ENCODE assay signal across 22 mouse cellular contexts in genomic region chr13:37941138-37941645, GRCm38 (mm10). TPM values are rescaled to one million over a fixed set of nuclear protein-coding genes. Genes with fewer than 3 reads are reported as not detected.
A peak's percentile ranks its signal among the peaks of the same experiment; 100 is the strongest.
DNase-seq lines count a peak whose midpoint lies in the region; ATAC-seq and TF ChIP-seq lines count a peak whose summit lies in the region.
"Had no signal": no experiment of that assay in that cellular context is flagged by ENCODE, and none has a peak within 500 bp of the region (broad histone marks: within the 10 kb centered on the region; RNA-seq: fewer than 3 reads in every experiment).

No protein-coding gene starts in this region.

- 86% methylated on average over 5 of the region's 5 CpGs for WGBS in heart, embryonic 12.5 days
- WGBS in limb, embryonic 15.5 days = 76% methylated on average over 5 of the region's 5 CpGs
- WGBS in limb, embryonic 10.5 days = 83% methylated on average over 5 of the region's 5 CpGs
- WGBS in liver, postnatal 0 days (ENCODE audit: insufficient replicate concordance) = 76% methylated on average over 5 of the region's 5 CpGs

- no peaks in the 10 kb centered on the region for H3K9me3 ChIP-seq in heart, embryonic 12.5 days (replicated peaks)
- H3K9me3 ChIP-seq in limb, embryonic 15.5 days = no peaks in the 10 kb centered on the region
- H3K9me3 ChIP-seq in limb, embryonic 10.5 days (replicated peaks) = no peaks in the 10 kb centered on the region
- H3K9me3 ChIP-seq in liver, postnatal 0 days (ENCODE audit: low read length) = no peaks in the 10 kb centered on the region
- H3K9me3 ChIP-seq: forebrain, embryonic 15.5 days; heart, embryonic 15.5 days; megakaryocyte, embryonic 14.5 days; midbrain, embryonic 13.5 days had no signal

- 0 out of 2 replicates have a peak overlapping the region, but pooled peaks have one; percentile 30 for H3K9ac ChIP-seq in heart, embryonic 12.5 days
- H3K9ac ChIP-seq in limb, embryonic 15.5 days = no peak overlapping the region
- H3K9ac ChIP-seq in liver, postnatal 0 days (replicated peaks) = no peak overlapping the region
- H3K9ac ChIP-seq: forebrain, embryonic 15.5 days; heart, embryonic 15.5 days; hindbrain, embryonic 13.5 days; lung, embryonic 14.5 days; midbrain, embryonic 13.5 days had no signal

- H3K4me3 ChIP-seq in heart, embryonic 12.5 days = no peak overlapping the region
- no peak overlapping the region for H3K4me3 ChIP-seq in limb, embryonic 15.5 days
- H3K4me3 ChIP-seq in limb, embryonic 10.5 days = no peak overlapping the region
- no peak overlapping the region for H3K4me3 ChIP-seq in brown adipose tissue, adult 24 weeks (ENCODE audit: insufficient read depth, low read depth, low read length)
- no peak overlapping the region for H3K4me3 ChIP-seq in liver, postnatal 0 days (ENCODE audit: low read depth, low read length)
- H3K4me3 ChIP-seq: forebrain, embryonic 15.5 days; heart, embryonic 15.5 days; hindbrain, embryonic 13.5 days; layer of hippocampus, adult 2 months; megakaryocyte, embryonic 14.5 days; midbrain, embryonic 13.5 days had no signal

- no peak for TF ChIP-seq CTCF in liver, postnatal 0 days (IDR thresholded peaks at IDR 0.05; ENCODE audit: low read depth)

- DNase-seq in heart, adult 11 months = no peak
- no peak for DNase-seq in limb, embryonic 10.5 days (ENCODE audit: low spot score)
- DNase-seq in liver, postnatal 0 days = no peak
- no peak for DNase-seq in adrenal gland, adult 2 months
- DNase-seq: cerebellum, adult 8-10 months; cerebellum, postnatal 36 days; gastrocnemius, postnatal 10 days; heart, adult 18-20 months; heart, postnatal 36 days; lung, embryonic 14.5 days; right cerebral cortex, postnatal 25 days; spleen, adult 18-20 months had no signal

- H3K4me1 ChIP-seq in heart, embryonic 12.5 days (replicated peaks) = peaks cover 23% of the 10 kb centered on the region
- peaks cover 27% of the 10 kb centered on the region for H3K4me1 ChIP-seq in limb, embryonic 15.5 days
- no peaks in the 10 kb centered on the region for H3K4me1 ChIP-seq in limb, embryonic 10.5 days
- H3K4me1 ChIP-seq in brown adipose tissue, adult 24 weeks (ENCODE audit: control insufficient read depth, insufficient read depth, insufficient read length, low read length) = peaks cover 25% of the 10 kb centered on the region
- peaks cover 19% of the 10 kb centered on the region for H3K4me1 ChIP-seq in liver, postnatal 0 days (ENCODE audit: insufficient read depth)
- H3K4me1 ChIP-seq: forebrain, embryonic 15.5 days; hindbrain, embryonic 13.5 days; midbrain, embryonic 13.5 days had no signal

- H3K4me2 ChIP-seq in heart, embryonic 12.5 days = no peak overlapping the region
- H3K4me2 ChIP-seq in limb, embryonic 15.5 days = no peak overlapping the region
- H3K4me2 ChIP-seq in liver, postnatal 0 days (ENCODE audit: low read depth, low read length) = no peak overlapping the region
- H3K4me2 ChIP-seq: forebrain, embryonic 15.5 days; heart, embryonic 15.5 days; hindbrain, embryonic 13.5 days; lung, embryonic 14.5 days; midbrain, embryonic 13.5 days had no signal

- no peaks in the 10 kb centered on the region for H3K27me3 ChIP-seq in heart, embryonic 12.5 days (replicated peaks)
- no peaks in the 10 kb centered on the region for H3K27me3 ChIP-seq in limb, embryonic 15.5 days
- H3K27me3 ChIP-seq in limb, embryonic 10.5 days (ENCODE audit: low read depth, poor library complexity, severe bottlenecking) = no peaks in the 10 kb centered on the region
- no peaks in the 10 kb centered on the region for H3K27me3 ChIP-seq in liver, postnatal 0 days (ENCODE audit: insufficient read depth, low read length)
- H3K27me3 ChIP-seq: forebrain, embryonic 15.5 days; heart, embryonic 15.5 days; hindbrain, embryonic 13.5 days; megakaryocyte, embryonic 14.5 days; midbrain, embryonic 13.5 days had no signal

- peaks cover 46% of the 10 kb centered on the region for H3K36me3 ChIP-seq in heart, embryonic 12.5 days
- H3K36me3 ChIP-seq in limb, embryonic 15.5 days = peaks cover 25% of the 10 kb centered on the region
- peaks cover 7% of the 10 kb centered on the region for H3K36me3 ChIP-seq in limb, embryonic 10.5 days
- H3K36me3 ChIP-seq in liver, postnatal 0 days (replicated peaks; ENCODE audit: insufficient read depth, low read length) = peaks cover 4% of the 10 kb centered on the region; the same call in 1 of the 2 replicates
- H3K36me3 ChIP-seq: forebrain, embryonic 15.5 days; hindbrain, embryonic 13.5 days had no signal

- ATAC-seq in heart, embryonic 12.5 days (ENCODE audit: insufficient number of reproducible peaks, low FRiP score) = no peak
- ATAC-seq in limb, embryonic 15.5 days (ENCODE audit: insufficient number of reproducible peaks, low FRiP score, low TSS enrichment, low read depth) = no peak
- ATAC-seq in liver, postnatal 0 days = no peak
- ATAC-seq: forebrain, embryonic 15.5 days; inflammation-experienced regulatory T-cells, adult 6 months; midbrain, embryonic 13.5 days had no signal

- H3K27ac ChIP-seq in heart, embryonic 12.5 days (ENCODE audit: poor library complexity, severe bottlenecking) = no peak overlapping the region
- peak overlapping the region; percentile 22; the same call in 1 of the 2 replicates for H3K27ac ChIP-seq in limb, embryonic 15.5 days
- no peak overlapping the region for H3K27ac ChIP-seq in limb, embryonic 10.5 days
- peak overlapping the region; percentile 79 for H3K27ac ChIP-seq in brown adipose tissue, adult 24 weeks (replicated peaks; ENCODE audit: low read depth, low read length)
- H3K27ac ChIP-seq in liver, postnatal 0 days (ENCODE audit: low read depth) = peak overlapping the region; percentile 46
- H3K27ac ChIP-seq: forebrain, embryonic 15.5 days; hindbrain, embryonic 13.5 days; layer of hippocampus, adult 2 months; midbrain, embryonic 13.5 days had no signal

- no peak for TF ChIP-seq EP300 in liver, postnatal 0 days (IDR thresholded peaks at IDR 0.05; ENCODE audit: low read depth)

RNA-seq across cellular contexts. Expression of gene Ssr1, which starts 52.8 kb away (rescaled TPM):
- 124 and 130 TPM in 2 replicates for polyA plus RNA-seq in heart, embryonic 12.5 days (2016; fragmentation: Nextera tagmentation; extraction: Ambion mirVana)
- 152 TPM in 2 replicates for polyA plus RNA-seq in limb, embryonic 15.5 days (2015; fragmentation: Nextera tagmentation; extraction: Ambion mirVana)
- polyA plus RNA-seq in limb, embryonic 10.5 days (2016; fragmentation: Nextera tagmentation; extraction: Ambion mirVana) = 103 and 114 TPM in 2 replicates
- 32.8 and 33.3 TPM in 2 replicates for polyA plus RNA-seq in brown adipose tissue, adult 24 weeks (2012; ENCODE audit: insufficient read depth, insufficient read length, missing spikeins)
- 48.9 and 55.1 TPM in 2 replicates for polyA plus RNA-seq in liver, postnatal 0 days (2015; fragmentation: Nextera tagmentation; extraction: Ambion mirVana)
- total RNA-seq in adrenal gland, adult 2 months (2021) = 100 to 1,000 TPM; 138 to 209 TPM
- polyA plus RNA-seq in adrenal gland, adult 2 months (2012; rRNA removed) = 3.9 and 5.6 TPM in 2 replicates

Comparison
In these comparisons a context has a peak if more than half of its experiments do, and no peak if none do; other contexts are left out.
1. H3K27ac ChIP-seq: peak in limb, embryonic 15.5 days (single experiment), brown adipose tissue, adult 24 weeks (single experiment) and liver, postnatal 0 days (single experiment); none in heart, embryonic 12.5 days (single experiment) and limb, embryonic 10.5 days (single experiment).